Mouse (Mus musculus): ENCODE results near the gene Camk2b.

- TF ChIP-seq CTCF (IDR thresholded peaks at IDR 0.05; ENCODE audit: low read depth, low read length), result no peak
- no peak for TF ChIP-seq POLR2A (IDR thresholded peaks at IDR 0.05; ENCODE audit: insufficient read depth, low read length)
Observed at GRCm38 (mm10) chr11:6011879-6012278, 54.3 kb downstream of the Camk2b start.
